Mouse (Mus musculus) left cerebral cortex, postnatal 10 days (tissue): ENCODE measurements around the gene Ptpre. TPM values are rescaled to one million over a fixed set of nuclear protein-coding genes. Genes with fewer than 3 reads are reported as not detected.

Source experiments
- DNase-seq, 2 experiments: peaks; one replicate each; pipeline ENCODE4 v3.0.0; 2021 to 2022; ENCODE audit warnings: low spot score in 2 of 2, mixed read lengths in 1 of 2; ENCODE audit errors: extremely low spot score in 1 of 2
- intact Hi-C: fragments of 180-260 bp; cut with DNase I; formaldehyde crosslinking; loops from one replicate; pipeline ENCODE4 v1.15.1; 2025
- microRNA-seq: library from miRNA; unstranded; fragments of <30 nt; microRNA quantifications from one replicate; pipeline ENCODE4 v1.2.0, GENCODE M21; 2022
- total RNA-seq, 2 experiments: library from RNA; stranded (reverse); gene quantifications; 2 replicates each; pipeline ENCODE4 v1.2.3; 2021

The Ptpre gene
- total RNA-seq, 2 experiments from 2014 or later, result 32.5 to 32.8 TPM

DNA sequence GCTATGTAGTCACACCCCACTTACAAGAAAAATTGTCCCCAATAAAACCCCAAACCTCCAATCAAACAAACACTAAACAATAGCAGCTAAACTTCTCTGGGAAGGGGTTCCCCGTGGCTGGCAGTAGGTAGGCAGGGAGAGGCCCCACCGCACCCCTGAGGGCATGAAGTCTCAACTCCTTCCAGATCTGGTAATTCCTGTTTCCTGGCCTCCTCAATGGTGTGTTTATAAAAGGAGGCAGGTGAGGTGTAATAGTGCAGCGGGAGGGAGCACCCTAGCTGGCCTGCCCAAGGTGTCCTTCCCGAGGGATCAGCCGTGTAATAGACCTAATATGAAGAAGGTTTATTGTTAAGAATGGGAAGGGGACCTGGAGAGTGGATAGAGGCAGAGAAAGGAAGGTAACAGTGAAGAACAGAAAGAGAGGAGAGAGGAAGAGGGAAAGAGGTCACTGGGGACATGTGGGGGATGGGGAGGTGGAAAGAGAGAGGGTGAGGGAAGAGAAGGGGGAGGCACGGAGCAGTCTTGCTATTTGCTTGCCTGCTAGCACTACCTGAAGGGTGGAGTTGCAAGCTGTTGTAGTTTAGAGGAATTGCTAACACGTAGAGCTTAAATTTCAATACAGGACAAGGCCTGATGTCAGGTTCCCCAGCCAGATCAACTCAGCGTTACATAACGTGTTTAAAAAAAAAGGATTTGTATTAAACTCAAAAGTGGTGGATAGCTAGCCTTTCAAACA, 197.8 kb downstream of the Ptpre start:
- intact Hi-C loops, result loop anchor here (5.0 kb wide), 3 partner anchors 53 to 238 kb away; partner anchors contain the start of gene Ptpre
- DNase-seq, result no peak

Small RNAs within 50 kb of the gene (microRNA-seq; reads per million reads assigned to microRNA genes)
- not detected for gene Mir1962

Other genes with a start within 250 kb of the Ptpre start
- not detected for gene Foxi2, start 127.2 kb upstream of the Ptpre start, total RNA-seq
- gene Clrn3, start 8.8 kb upstream of the Ptpre start, total RNA-seq, result not detected
- gene Mki67, start 178.9 kb downstream of the Ptpre start, total RNA-seq, result 1 to 10 TPM; 5.8 to 5.9 TPM